Mouse (Mus musculus) urinary bladder, postnatal 25 days (tissue): ENCODE results near the gene Prickle2.

Experiments
- DNase-seq: peaks from one replicate; pipeline ENCODE4 v3.0.0; 2022; ENCODE audit warnings: low spot score

Prickle2 gene

DNA sequence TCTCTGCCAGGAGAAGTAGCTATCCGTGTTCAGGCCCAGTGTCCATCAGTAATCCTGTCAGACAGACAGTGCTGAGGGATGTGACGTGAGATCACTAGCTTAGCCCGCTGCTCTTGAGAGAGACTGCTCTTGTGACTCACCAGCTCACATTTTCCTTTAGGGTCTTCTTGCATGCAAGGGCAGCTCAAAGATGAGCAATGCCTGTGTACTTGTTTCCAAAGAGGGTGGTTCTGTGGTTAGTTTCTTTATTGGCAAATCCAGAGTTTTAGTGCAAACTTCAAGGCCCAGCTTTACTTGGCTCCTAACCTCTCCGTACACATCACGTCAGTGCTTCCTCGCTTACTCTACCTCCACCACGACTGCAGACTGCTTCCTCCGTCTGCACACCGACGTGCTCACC is 324.9 kb downstream of the Prickle2 start:
- no peak for DNase-seq

DNA sequence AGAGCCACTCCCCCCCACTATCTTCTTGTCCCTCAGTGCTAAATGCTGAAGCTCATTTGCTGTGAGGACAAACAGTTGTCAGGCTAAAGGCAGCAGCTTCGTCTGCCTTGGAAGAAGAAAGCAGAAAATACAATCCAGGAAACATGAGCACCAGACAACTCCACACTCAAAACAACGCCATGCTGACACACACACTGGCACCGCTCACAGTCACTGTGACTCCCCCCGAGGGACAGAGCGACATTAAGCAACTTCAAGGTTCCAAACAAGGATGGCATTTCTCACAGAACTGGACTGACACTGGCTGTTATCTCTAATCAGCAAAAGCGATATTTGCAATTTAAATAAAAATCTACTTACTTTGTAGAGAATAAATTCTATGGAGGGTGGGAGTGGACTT is 331.1 kb downstream of the Prickle2 start:
- DNase-seq = no peak

DNA sequence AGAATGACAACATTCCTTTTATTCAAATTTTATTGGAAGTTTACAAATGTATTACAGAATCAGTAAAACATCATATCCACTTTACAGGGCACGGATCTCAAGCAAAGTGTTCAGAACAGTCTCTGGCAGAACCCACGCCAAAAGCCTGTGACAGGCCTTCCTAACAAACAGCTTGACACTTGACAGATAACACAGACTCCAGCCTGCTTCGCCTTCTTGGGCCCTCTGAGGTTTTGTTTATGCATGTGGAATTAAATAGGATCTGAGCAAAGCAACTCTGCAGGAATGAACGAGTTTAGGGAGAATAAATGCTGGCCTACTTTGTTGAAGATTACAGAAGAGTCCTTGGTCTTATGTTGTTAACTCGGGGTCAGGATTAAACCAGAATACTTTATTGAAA is 335.1 kb downstream of the Prickle2 start:
- DNase-seq = no peak

- DNase-seq = no peak
Measured at GRCm38 (mm10) chr6:92347278-92348028, 358.5 kb downstream of the Prickle2 start.

DNA sequence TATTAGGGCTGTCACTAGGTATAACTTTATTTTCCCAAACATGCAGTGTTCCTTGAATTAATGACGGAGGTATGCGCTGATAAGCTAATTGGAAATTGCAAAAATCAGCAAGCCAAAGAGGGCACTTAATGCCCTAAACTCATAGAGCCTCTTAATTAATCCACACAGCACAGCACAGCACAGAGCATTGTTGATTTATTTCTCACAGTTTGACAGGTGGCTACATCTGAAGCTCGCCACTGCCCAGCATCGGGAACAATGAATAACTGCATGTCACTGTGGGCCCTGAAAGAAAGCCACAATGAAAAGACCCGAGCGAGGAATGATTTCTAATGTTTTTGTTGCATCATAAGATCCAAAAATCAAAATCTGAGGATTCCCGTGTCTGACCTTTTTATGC is 359.2 kb downstream of the Prickle2 start:
- DNase-seq = no peak

- no peak for DNase-seq
Measured at GRCm38 (mm10) chr6:92345151-92345550, 360.8 kb downstream of the Prickle2 start.

- no peak for DNase-seq
Measured at GRCm38 (mm10) chr6:92344588-92344987, 361.4 kb downstream of the Prickle2 start.
